Mouse (Mus musculus): Measurements from ENCODE around the gene Lrrc28.

DNA sequence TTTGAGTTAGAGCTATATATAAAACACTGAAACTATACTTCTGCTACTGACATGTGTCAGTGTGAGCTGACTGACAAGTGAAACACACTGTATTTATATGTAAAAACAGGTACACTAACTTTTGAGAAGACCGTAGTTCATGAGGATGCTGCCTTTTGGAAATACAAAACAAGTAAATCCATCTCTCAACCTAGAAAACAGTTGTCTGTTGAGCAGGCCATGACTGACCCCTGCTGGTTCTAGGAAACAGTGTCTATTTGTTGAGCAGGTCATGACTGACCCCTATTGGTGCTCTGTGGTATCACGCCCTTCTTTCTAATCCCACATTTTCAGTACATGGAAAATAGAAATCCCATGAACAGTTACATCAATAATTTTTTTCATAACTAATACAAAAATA is 14.3 kb downstream of the Lrrc28 start:
- peak; percentile 96 for TF ChIP-seq CTCF (conservative IDR thresholded peaks at IDR 0.05; ENCODE audit: insufficient read depth, insufficient read length, low read depth, low read length)
- no peak for TF ChIP-seq POLR2A (IDR thresholded peaks at IDR 0.05; ENCODE audit: low read depth, low read length)
